Mouse (Mus musculus) small intestine, adult 2 months (tissue): ENCODE results near the gene Txndc5. TPM values are rescaled to one million over a fixed set of nuclear protein-coding genes. Genes with fewer than 3 reads are reported as not detected.
A peak's percentile ranks its signal among the peaks of the same experiment; 100 is the strongest.

Experiments
- H3K27ac ChIP-seq: fragments of 200-500 bp; 2 replicates; pipeline ENCODE4 v1.5.1; 2012; ENCODE audit warnings: low read depth, low read length, control low read depth, inconsistent platforms; ENCODE audit not compliant: insufficient read depth
- H3K27me3 ChIP-seq: fragments of 200-500 bp; 2 replicates; pipeline ENCODE4 v1.6.1; 2012; ENCODE audit warnings: mild to moderate bottlenecking, moderate library complexity, low read length, inconsistent platforms; ENCODE audit not compliant: control insufficient read depth, insufficient read depth
- H3K36me3 ChIP-seq: fragments of 200-500 bp; 2 replicates; pipeline ENCODE4 v1.6.1; 2012; ENCODE audit warnings: mild to moderate bottlenecking, low read length, control low read depth, inconsistent platforms; ENCODE audit not compliant: control insufficient read depth, insufficient read depth
- H3K4me1 ChIP-seq: fragments of 200-500 bp; 2 replicates; pipeline ENCODE4 v1.6.1; 2012; ENCODE audit warnings: low read length, inconsistent platforms, mixed read lengths; ENCODE audit not compliant: control insufficient read depth, insufficient read depth, insufficient read length
- H3K4me3 ChIP-seq: fragments of 200-500 bp; 2 replicates; pipeline ENCODE4 v1.5.1; 2012; ENCODE audit warnings: low read depth, mild to moderate bottlenecking, control low read depth, inconsistent platforms, low read length, moderate library complexity
- CTCF ChIP-seq: fragments of 200-500 bp; IDR thresholded peaks from 2 replicates; pipeline ENCODE4 v1.5.1; 2012; ENCODE audit warnings: low read depth, mild to moderate bottlenecking, control low read depth, inconsistent platforms, low read length, moderate library complexity, mixed read lengths; ENCODE audit not compliant: insufficient replicate concordance, insufficient read length; ENCODE audit errors: extremely low read depth
- POLR2A ChIP-seq: fragments of 200-500 bp; IDR thresholded peaks from 2 replicates; pipeline ENCODE4 v1.6.1; 2012; ENCODE audit warnings: low read depth, mild to moderate bottlenecking, control low read depth, inconsistent platforms, low read length, moderate library complexity
- WGBS: fragments of 180-500 bp; shearing (Covaris S2); methylation state at CpG from one replicate; pipeline ENCODE4 v1.1.7; 2018; 5-methylcytosine and 5-hydroxymethylcytosine counted together
- polyA plus RNA-seq: library from polyadenylated mRNA; depleted of rRNA; stranded (reverse); fragments of >200 nt; gene quantifications from 2 replicates; pipeline ENCODE4 v1.2.3, GENCODE M21; 2012

Txndc5 gene
- polyA plus RNA-seq, 1 experiment: 222 TPM

DNA sequence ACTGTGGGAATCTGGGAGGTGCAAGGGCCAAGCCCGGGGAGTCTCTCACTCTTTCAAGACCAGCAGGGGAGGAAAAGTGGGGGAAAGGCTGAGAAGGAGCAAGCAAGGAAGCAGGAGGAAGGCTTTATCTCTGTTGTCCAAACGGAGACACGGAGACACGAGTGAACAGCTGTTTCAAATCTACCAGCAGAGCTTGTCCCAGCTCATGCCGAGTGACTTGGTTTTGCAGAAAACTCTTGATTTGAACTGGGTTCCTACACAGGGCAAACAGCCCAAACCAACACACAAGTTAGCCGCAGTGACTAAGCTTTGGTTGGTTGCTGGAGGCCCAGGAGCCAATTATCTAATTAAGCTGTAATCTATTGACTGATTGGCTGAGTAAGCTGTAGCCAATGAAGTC is 5.4 kb upstream of the Txndc5 start:
- TF ChIP-seq POLR2A: no peak
- TF ChIP-seq CTCF: no peak

DNA sequence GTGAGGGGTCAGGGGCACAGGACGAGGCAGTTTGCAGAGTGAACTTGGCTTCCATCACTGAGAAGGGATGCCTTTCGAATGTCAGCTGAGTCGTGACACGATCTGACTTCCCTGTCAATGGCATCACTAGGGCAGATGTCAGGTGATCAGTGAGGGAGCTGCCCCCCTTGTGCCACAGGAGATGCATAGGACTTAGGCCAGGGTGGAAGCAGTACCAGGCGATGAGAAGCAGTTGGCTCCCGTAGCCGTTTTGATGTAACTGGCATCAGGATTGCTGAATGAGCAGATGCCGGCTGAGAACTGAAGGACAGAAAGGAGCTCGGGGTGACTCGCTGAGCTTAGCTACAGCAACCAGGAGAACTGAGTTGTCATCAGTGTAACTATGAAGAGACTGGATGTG is 4.8 kb upstream of the Txndc5 start:
- no peak overlapping the region for H3K4me3 ChIP-seq
- peaks cover 4% of the 10 kb centered on the region; the same call in 1 of the 2 replicates for H3K4me1 ChIP-seq
- no peaks in the 10 kb centered on the region for H3K36me3 ChIP-seq
- H3K27ac ChIP-seq: no peak overlapping the region
- no peaks in the 10 kb centered on the region for H3K27me3 ChIP-seq
- TF ChIP-seq POLR2A (no peak), CTCF (no peak)
- 83% methylated on average over 10 of the region's 10 CpGs for WGBS

More for the DNA sequence above, 5.4 kb upstream of the Txndc5 start:
- Histone ChIP-seq H3K27ac (no peak overlapping the region), H3K4me1 (no peaks in the 10 kb centered on the region), H3K4me3 (no peak overlapping the region), H3K27me3 (no peaks in the 10 kb centered on the region), H3K36me3 (no peaks in the 10 kb centered on the region)
- WGBS: 27% methylated on average over 6 of the region's 6 CpGs

DNA sequence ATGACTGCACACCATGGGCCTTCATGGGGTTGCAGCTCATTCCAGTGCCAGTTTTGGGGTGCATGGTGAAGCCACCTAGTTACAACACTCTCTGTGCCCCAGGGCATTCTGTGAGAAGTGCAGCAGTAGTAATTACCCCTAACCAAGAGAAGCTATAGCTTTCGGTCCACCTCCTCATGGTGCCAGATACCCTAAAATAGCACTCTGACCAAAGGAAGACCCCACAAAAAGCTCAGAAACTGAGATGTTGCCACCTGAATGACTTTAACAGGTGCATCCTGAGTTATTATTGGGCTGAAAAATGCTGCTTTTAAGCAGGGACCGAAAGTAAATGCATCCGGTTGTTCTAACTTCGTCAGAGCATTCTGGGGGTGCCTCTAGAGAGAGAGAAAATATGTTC is 2.9 kb upstream of the Txndc5 start:
- Histone ChIP-seq H3K4me1 (peaks cover 4% of the 10 kb centered on the region; the same call in 1 of the 2 replicates), H3K36me3 (no peaks in the 10 kb centered on the region), H3K4me3 (no peak overlapping the region), H3K27ac (peak overlapping the region; percentile 13; the same call in 1 of the 2 replicates), H3K27me3 (no peaks in the 10 kb centered on the region)
- 88% methylated on average over 4 of the region's 4 CpGs for WGBS
- TF ChIP-seq POLR2A: no peak
- TF ChIP-seq CTCF: no peak

DNA sequence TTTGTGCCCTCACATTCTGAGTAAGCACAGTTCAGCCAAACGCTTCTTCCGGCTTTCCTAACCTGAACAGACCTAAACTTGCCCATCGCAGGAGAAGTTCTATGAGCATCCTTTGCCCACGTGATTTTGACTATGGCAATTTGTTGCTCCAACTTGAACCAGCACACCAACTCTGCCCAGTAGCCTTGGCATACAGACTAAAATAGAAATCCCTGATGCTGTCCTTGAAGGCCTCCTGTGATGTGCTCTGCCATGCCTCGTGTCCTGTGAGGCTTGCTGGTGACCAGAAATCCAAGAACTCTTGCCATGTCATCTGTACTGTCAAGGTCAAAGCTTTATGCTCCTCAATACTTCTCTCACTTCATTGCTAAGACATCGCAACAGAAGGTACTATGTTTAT is 952 bp upstream of the Txndc5 start:
- 88% methylated on average over 6 of the region's 6 CpGs for WGBS
- H3K4me1 ChIP-seq: peaks cover 9% of the 10 kb centered on the region; the same call in 1 of the 2 replicates
- no peaks in the 10 kb centered on the region for H3K36me3 ChIP-seq
- H3K27me3 ChIP-seq: no peaks in the 10 kb centered on the region
- no peak for TF ChIP-seq POLR2A
- TF ChIP-seq CTCF: no peak
- H3K27ac ChIP-seq: no peak overlapping the region
- no peak overlapping the region for H3K4me3 ChIP-seq

DNA sequence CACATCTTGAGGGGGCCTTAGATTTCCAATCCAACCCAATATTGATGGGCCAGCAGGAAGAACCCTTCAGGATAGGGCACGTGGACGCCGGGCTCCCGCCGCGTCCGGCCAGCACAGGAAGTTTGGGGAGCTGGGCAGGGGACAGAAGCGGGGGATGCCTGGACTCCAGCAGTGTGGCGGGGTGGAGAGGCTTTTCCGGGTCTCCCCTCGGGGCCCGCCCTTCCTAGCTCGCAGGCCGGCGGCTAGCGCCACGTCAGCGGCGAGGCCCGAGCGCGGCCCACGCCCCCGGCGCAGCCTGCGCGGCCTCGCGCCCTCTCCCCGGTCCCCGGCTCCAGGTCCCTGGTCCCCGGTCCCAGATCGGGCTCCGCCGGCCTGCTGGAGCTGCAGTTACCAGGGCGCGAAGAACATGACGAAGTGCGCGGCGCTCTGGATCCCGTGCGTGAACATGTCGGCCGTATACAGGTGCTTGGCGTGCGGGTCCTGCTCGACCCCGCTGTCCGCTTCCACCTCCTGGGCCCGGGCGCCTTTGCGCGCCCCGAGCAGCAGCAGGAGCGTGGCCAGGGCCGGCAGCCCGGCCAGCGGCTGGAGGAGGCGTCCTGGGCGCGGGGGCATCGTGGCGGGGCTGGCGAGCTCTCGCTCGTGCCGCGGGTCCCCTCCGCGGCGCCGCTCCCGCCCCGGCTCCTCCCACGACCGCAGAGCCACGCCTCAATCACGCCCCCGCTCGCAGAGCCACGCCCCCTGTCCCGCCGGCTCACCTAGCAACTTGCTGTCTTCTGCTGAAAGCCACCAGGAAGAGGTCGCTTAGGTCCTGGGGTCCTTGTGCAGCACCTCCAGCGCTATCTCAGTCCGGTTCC is 600 bp downstream of the Txndc5 start:
- peaks cover 9% of the 10 kb centered on the region; the same call in 1 of the 2 replicates for H3K4me1 ChIP-seq
- peak overlapping the region; percentile 81 for H3K4me3 ChIP-seq
- no peaks in the 10 kb centered on the region for H3K27me3 ChIP-seq
- WGBS: under 1% methylated on average over 87 of the region's 87 CpGs
- peak overlapping the region; percentile 56 for H3K27ac ChIP-seq
- no peak for TF ChIP-seq CTCF
- TF ChIP-seq POLR2A: peak; percentile 41
- H3K36me3 ChIP-seq: peaks cover 5% of the 10 kb centered on the region; the same call in 1 of the 2 replicates

DNA sequence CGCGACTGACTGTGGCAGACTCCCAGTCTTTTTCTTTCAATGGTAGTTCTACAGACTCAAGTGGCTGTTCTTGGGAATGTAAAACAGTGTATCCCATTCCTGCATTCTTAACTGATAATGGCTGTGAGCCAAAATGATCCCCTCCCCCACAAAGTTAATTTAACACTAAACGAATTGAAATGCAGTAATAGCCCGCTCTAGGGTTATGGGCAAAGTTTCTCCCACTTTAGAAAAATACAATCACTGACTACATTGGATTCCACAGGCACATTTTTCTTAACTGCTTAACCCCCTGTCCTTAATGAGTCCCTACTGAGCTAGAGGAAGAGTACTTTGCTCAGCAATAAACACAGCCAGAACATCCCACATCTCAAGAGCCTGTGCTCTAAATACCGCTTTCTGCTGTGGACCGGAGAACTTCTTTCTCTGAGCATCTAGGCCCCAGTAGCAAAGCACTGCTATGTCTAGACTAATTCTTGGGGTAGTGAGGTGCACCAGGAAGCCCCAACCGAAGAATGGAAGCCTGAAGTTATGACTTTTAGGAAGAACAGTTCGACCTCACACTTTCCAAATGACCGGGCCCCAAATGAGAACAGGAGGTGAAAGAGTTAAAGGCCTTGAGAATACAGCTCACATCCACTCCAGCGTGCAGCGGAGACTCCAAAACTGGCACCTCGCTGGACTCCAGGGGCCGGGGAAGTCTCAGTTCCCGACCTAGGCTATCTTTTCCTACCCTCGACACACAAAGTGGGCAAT is 1.4 kb downstream of the Txndc5 start:
- 6% methylated on average over 15 of the region's 15 CpGs for WGBS
- peaks cover 11% of the 10 kb centered on the region for H3K36me3 ChIP-seq
- H3K4me3 ChIP-seq: peak overlapping the region; percentile 81
- peaks cover 9% of the 10 kb centered on the region; the same call in 1 of the 2 replicates for H3K4me1 ChIP-seq
- H3K27ac ChIP-seq: peak overlapping the region; percentile 56
- TF ChIP-seq POLR2A: no peak
- no peak for TF ChIP-seq CTCF
- H3K27me3 ChIP-seq: no peaks in the 10 kb centered on the region

DNA sequence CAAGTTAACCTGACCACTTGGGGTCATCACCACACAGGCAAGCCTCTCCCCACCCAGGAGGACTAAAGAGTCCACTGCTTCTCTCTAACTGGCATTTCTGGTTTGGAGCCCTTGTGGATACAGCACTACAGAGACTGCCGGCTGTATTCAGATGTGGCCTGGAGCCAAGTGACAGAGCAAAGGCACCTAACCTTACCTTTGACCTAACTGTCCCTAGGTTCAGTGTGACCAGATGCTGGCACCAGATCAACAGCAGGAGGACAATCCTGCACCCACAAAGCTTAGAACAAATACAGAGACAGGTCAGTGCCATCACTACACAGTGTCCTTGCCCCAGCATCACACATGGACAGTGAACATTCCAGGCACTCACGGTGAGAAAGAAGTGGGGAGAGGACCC is 2.5 kb downstream of the Txndc5 start:
- Histone ChIP-seq H3K27ac (peak overlapping the region; percentile 32), H3K4me3 (peak overlapping the region; percentile 9; the same call in 1 of the 2 replicates), H3K36me3 (peaks cover 22% of the 10 kb centered on the region), H3K4me1 (peaks cover 9% of the 10 kb centered on the region; the same call in 1 of the 2 replicates), H3K27me3 (no peaks in the 10 kb centered on the region)
- WGBS: 23% methylated on average over 2 of the region's 2 CpGs
- no peak for TF ChIP-seq CTCF
- no peak for TF ChIP-seq POLR2A
